Mouse (Mus musculus): Measurements from ENCODE around the gene Olfr362. TPM values are rescaled to one million over a fixed set of nuclear protein-coding genes. Genes with fewer than 3 reads are reported as not detected.
"Not testable (repeated sequence)": the region's sequence is repeated elsewhere in the genome, so short reads cannot be mapped to it uniquely, and the experiment has no call there.

Gene Olfr362
- total RNA-seq (2021), result not detected
- long read RNA-seq, experiment 1, result 0 reads
- long read RNA-seq, experiment 2, result 0 reads

GRCm38 (mm10) chr2:37117810-37118209 lies at the start of gene Olfr362:
TSS of gene Olfr362 (minus strand) at chr2:37117910.
- no peak within 1 kb of the TSS for H3K4me3 ChIP-seq
- no peak for DNase-seq (ENCODE audit: extremely low spot score in 1 of 2, low spot score in 2 of 2)
- TF ChIP-seq CTCF (IDR thresholded peaks at IDR 0.05), result no peak

GRCm38 (mm10) chr2:37139022-37139421 lies 21.3 kb upstream of the Olfr362 start, which contains the start of gene Olfr364-ps1:
TSS of gene Olfr364-ps1 (plus strand) at chr2:37139322.
- TF ChIP-seq CTCF (IDR thresholded peaks at IDR 0.05), result no peak
- DNase-seq (ENCODE audit: extremely low spot score in 1 of 2, low spot score in 2 of 2), result no peak
- Histone ChIP-seq H3K4me3 (no peak within 1 kb of the TSS), H3K27ac (no peak within 1 kb of the TSS)
- intact Hi-C loops (cut with DNase I), result no loop called here

More at GRCm38 (mm10) chr2:37117810-37118209, at the start of gene Olfr362:
- intact Hi-C loops (cut with DNase I), result no loop called here
- H3K27ac ChIP-seq, result no peak within 1 kb of the TSS

DNA sequence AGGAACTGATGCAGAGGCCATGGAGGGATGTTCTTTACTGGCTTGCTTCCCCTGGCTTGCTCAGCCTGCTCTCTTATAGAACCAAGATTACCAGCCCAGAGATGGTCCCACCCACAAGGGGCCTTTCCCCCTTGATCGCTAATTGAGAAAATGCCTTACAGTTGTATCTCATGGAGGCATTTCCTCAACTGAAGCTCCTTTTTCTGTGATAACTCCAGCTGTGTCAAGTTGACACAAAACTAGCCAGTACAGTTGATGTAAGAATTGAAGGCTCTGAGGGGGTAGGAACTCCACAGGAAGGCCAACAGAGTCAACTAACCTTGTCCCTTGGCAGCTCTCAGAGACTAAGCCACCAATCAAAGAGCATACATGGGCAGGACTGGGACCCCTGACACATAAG lies 28.5 kb downstream of the Olfr362 start, which contains the start of gene Olfr361:
TSS of gene Olfr361 (minus strand) at position 101 of the 400 bp plus-strand sequence.
- DNase-seq (ENCODE audit: extremely low spot score in 1 of 2, low spot score in 2 of 2); H3K4me3 ChIP-seq; H3K27ac ChIP-seq; intact Hi-C loops (cut with DNase I): not testable (repeated sequence)

DNA sequence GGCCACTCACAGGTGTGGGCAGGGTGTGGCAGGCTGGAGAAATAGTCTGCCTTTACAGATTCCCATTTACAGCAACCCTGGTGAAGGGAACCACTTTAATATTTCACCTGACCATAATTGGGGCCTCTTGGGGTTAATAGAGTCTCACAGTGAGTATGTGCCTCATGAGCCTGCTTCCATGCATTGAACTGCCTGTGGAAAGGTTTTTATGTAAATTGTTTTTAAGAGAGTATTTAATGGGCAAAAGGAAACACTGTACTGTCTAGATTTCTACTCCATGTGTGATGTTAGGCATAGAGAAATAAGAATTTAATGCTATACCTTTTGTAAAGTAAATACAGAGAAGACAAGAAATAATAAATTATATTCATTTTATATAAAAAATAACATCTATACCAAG lies 52.3 kb downstream of the Olfr362 start, which contains the start of gene Olfr360:
TSS of gene Olfr360 (plus strand) at position 301 of the 400 bp plus-strand sequence.
- Histone ChIP-seq H3K27ac (no peak within 1 kb of the TSS), H3K4me3 (no peak within 1 kb of the TSS)
- intact Hi-C loops (cut with DNase I), result no loop called here
- no peak for TF ChIP-seq CTCF (IDR thresholded peaks at IDR 0.05)
- DNase-seq (ENCODE audit: extremely low spot score in 1 of 2, low spot score in 2 of 2), result no peak

Other genes with a start within 250 kb of the Olfr362 start
- gene Olfr352, start 249.4 kb downstream of the Olfr362 start, total RNA-seq (2021), result not detected
- not detected for gene Olfr353, start 225.0 kb downstream of the Olfr362 start, total RNA-seq (2021)
- gene Olfr354, start 212.2 kb downstream of the Olfr362 start, total RNA-seq (2021), result not detected
- gene Olfr355, start 189.0 kb downstream of the Olfr362 start, total RNA-seq (2021), result not detected
- gene Olfr356, start 180.8 kb downstream of the Olfr362 start, total RNA-seq (2021), result not detected
- not detected for gene Olfr357, start 124.1 kb downstream of the Olfr362 start, total RNA-seq (2021)
- gene Olfr358, start 108.6 kb downstream of the Olfr362 start, total RNA-seq (2021), result not detected
- gene Olfr360, start 52.2 kb downstream of the Olfr362 start, total RNA-seq (2021), result not detected
- gene Olfr361, start 28.6 kb downstream of the Olfr362 start, total RNA-seq (2021), result not detected
- not detected for gene Olfr364-ps1, start 21.4 kb upstream of the Olfr362 start, total RNA-seq (2021)
- under 1 TPM in 1 of 2 experiments, not detected in 1; 0.09 TPM for gene Olfr365, start 70.3 kb upstream of the Olfr362 start, total RNA-seq (2021)
- not detected for gene Olfr366, start 93.7 kb upstream of the Olfr362 start, total RNA-seq (2021)
- not detected for gene Olfr368, start 208.6 kb upstream of the Olfr362 start, total RNA-seq (2021)
- 10 to 100 TPM; 25.3 TPM for gene Pdcl, start 241.4 kb upstream of the Olfr362 start, total RNA-seq (2021)